Mouse (Mus musculus) limb, embryonic 14.5 days (tissue): Measurements from ENCODE around the gene Myo7a. TPM values are rescaled to one million over a fixed set of nuclear protein-coding genes. Genes with fewer than 3 reads are reported as not detected.

Source experiments
- ATAC-seq: fragments of 200-750 bp; cut with Nextera tagmentation; 2 replicates; pipeline ENCODE4 v1.8.0; 2017; ENCODE audit warnings: low read depth, moderate number of reproducible peaks, moderate TSS enrichment; ENCODE audit not compliant: low FRiP score
- DNase-seq: peaks from one replicate; pipeline ENCODE4 v3.0.0-alpha.2; 2015; ENCODE audit warnings: low spot score
- H3K27ac ChIP-seq: fragments of 300-500 bp; sonication (generic); replicated peaks from 2 replicates; pipeline ENCODE4 v1.5.1; 2014; ENCODE audit warnings: low read depth, mild to moderate bottlenecking, low read length, moderate library complexity, mixed read lengths
- H3K27me3 ChIP-seq: fragments of 300-500 bp; sonication (generic); 2 replicates; pipeline ENCODE4 v1.6.1; 2014; ENCODE audit warnings: low read length, mixed read lengths; ENCODE audit not compliant: control insufficient read depth, insufficient read depth
- H3K36me3 ChIP-seq: fragments of 300-500 bp; sonication (generic); 2 replicates; pipeline ENCODE4 v1.6.1; 2014; ENCODE audit warnings: mild to moderate bottlenecking, low read length, moderate library complexity, mixed read lengths; ENCODE audit not compliant: control insufficient read depth, insufficient read depth
- H3K4me1 ChIP-seq: fragments of 300-500 bp; sonication (generic); 2 replicates; pipeline ENCODE4 v1.6.1; 2014; ENCODE audit warnings: antibody characterized with exemption, low read length, mixed read lengths; ENCODE audit not compliant: control insufficient read depth, insufficient read depth
- H3K4me2 ChIP-seq: fragments of 300-500 bp; sonication (generic); replicated peaks from 2 replicates; pipeline ENCODE4 v1.6.1; 2014; ENCODE audit warnings: low read depth, mild to moderate bottlenecking, low read length, moderate library complexity; ENCODE audit not compliant: severe bottlenecking
- H3K4me3 ChIP-seq: fragments of 300-500 bp; sonication (generic); replicated peaks from 2 replicates; pipeline ENCODE4 v1.5.1; 2014; ENCODE audit warnings: low read length
- H3K9ac ChIP-seq: fragments of 300-500 bp; sonication (generic); 2 replicates; pipeline ENCODE4 v1.6.1; 2014; ENCODE audit warnings: mild to moderate bottlenecking, low read depth, low read length, moderate library complexity; ENCODE audit not compliant: severe bottlenecking
- H3K9me3 ChIP-seq: fragments of 300-500 bp; sonication (generic); 2 replicates; pipeline ENCODE4 v1.6.1; 2016; ENCODE audit warnings: low read length; ENCODE audit not compliant: control insufficient read depth
- POLR2A ChIP-seq: fragments of 200-500 bp; IDR thresholded peaks from 2 replicates; pipeline ENCODE4 v1.8.0; 2012; ENCODE audit warnings: inconsistent platforms, mild to moderate bottlenecking, moderate library complexity, borderline replicate concordance; ENCODE audit not compliant: insufficient read depth, insufficient read length; ENCODE audit errors: extremely low read depth
- WGBS: fragments of 180-500 bp; shearing (Covaris S2); extraction: QIAGEN DNeasy Blood & Tissue Kit; methylation state at CpG from one replicate; pipeline ENCODE4 v1.1.7; 2014; 5-methylcytosine and 5-hydroxymethylcytosine counted together
- polyA plus RNA-seq, 2 experiments: library from polyadenylated mRNA; depleted of rRNA in 1 of 2; stranded (reverse) in 1 of 2; unstranded in 1 of 2; fragments of >200 nt; fragmentation: Nextera tagmentation in 1 of 2; extraction: Ambion mirVana in 1 of 2; gene quantifications; 2 replicates each; pipeline versions ENCODE4 v1.2.1 to v1.2.3; 2012 to 2014

The Myo7a gene
- polyA plus RNA-seq, 2 experiments = 8.1 to 18.1 TPM

GRCm38 (mm10) chr7:98085314-98085713, 34.0 kb downstream of the Myo7a start:
- WGBS = 84% methylated on average over 7 of the region's 7 CpGs
- Histone ChIP-seq H3K27me3 (no peaks in the 10 kb centered on the region), H3K9me3 (no peaks in the 10 kb centered on the region), H3K4me3 (no peak overlapping the region), H3K27ac (no peak overlapping the region), H3K36me3 (no peaks in the 10 kb centered on the region), H3K9ac (no peak overlapping the region), H3K4me1 (peaks cover 11% of the 10 kb centered on the region), H3K4me2 (no peak overlapping the region)
- no peak for TF ChIP-seq POLR2A
- DNase-seq (no peak), ATAC-seq (no peak)

DNA sequence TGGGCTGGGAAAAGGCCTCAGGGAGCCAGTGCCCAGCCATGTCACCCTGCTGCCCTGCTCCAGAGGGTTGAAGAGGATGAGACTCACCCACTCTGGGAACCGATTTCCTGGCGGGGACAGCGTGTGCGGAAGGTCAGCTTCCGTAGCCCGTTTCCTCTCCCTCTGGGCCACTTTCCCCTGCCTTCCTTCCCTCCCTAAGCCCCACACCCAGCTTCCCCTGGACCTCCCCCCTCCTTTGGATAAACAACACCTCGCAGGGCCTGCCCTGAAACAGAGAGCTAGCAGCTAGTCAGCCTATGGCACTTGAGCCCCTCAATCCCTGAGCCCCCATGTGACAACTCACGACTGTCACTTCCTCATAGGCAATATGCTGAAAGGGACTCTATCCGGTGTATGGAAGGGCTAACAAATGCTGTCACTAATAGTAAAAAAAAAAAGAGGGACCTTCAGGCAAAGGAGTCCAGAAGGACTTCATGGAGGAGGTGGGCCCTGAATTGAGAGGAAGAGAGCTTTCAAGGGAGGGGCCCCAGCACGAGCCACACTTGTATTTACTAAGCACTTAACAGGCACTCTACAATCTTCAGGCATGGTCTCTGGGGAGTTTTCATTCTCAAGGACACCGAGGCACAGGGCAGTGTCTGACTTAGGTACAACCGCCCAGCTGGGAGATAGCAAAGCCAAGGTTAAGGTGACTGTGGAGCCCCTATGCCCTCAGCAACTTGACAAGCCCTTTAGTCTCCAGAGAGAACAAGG, 34.6 kb downstream of the Myo7a start:
- 0 out of 2 replicates have a peak overlapping the region, but pooled peaks have one; percentile 8 for H3K27ac ChIP-seq
- DNase-seq = no peak
- H3K9me3 ChIP-seq = no peaks in the 10 kb centered on the region

GRCm38 (mm10) chr7:98082376-98082775, 36.9 kb downstream of the Myo7a start:
- WGBS = 25% methylated on average over 5 of the region's 5 CpGs
- no peak for DNase-seq

More for the DNA sequence above, 34.6 kb downstream of the Myo7a start:
- peak overlapping the region; percentile 28; the same call in 1 of the 2 replicates for H3K9ac ChIP-seq
- no peak for ATAC-seq
- H3K4me1 ChIP-seq = peaks cover 11% of the 10 kb centered on the region
- WGBS = 51% methylated on average over 12 of the region's 12 CpGs
- H3K4me3 ChIP-seq = no peak overlapping the region
- no peaks in the 10 kb centered on the region for H3K36me3 ChIP-seq
- no peak overlapping the region for H3K4me2 ChIP-seq
- no peaks in the 10 kb centered on the region for H3K27me3 ChIP-seq
- no peak for TF ChIP-seq POLR2A

GRCm38 (mm10) chr7:98077453-98077852, 41.9 kb downstream of the Myo7a start:
- Histone ChIP-seq H3K9ac (no peak overlapping the region), H3K4me1 (no peaks in the 10 kb centered on the region), H3K36me3 (peaks cover 6% of the 10 kb centered on the region; the same call in 1 of the 2 replicates), H3K4me3 (no peak overlapping the region), H3K9me3 (no peaks in the 10 kb centered on the region), H3K4me2 (no peak overlapping the region), H3K27me3 (no peaks in the 10 kb centered on the region), H3K27ac (no peak overlapping the region)
- no peak for ATAC-seq
- TF ChIP-seq POLR2A = no peak
- WGBS = 90% methylated on average over 11 of the region's 11 CpGs
- no peak for DNase-seq

More at GRCm38 (mm10) chr7:98082376-98082775, 36.9 kb downstream of the Myo7a start:
- Histone ChIP-seq H3K4me3 (no peak overlapping the region), H3K9me3 (no peaks in the 10 kb centered on the region), H3K9ac (no peak overlapping the region), H3K4me1 (peaks cover 11% of the 10 kb centered on the region), H3K4me2 (no peak overlapping the region), H3K36me3 (peaks cover 2% of the 10 kb centered on the region; the same call in 1 of the 2 replicates), H3K27me3 (no peaks in the 10 kb centered on the region), H3K27ac (no peak overlapping the region)
- TF ChIP-seq POLR2A = no peak
- no peak for ATAC-seq

DNA sequence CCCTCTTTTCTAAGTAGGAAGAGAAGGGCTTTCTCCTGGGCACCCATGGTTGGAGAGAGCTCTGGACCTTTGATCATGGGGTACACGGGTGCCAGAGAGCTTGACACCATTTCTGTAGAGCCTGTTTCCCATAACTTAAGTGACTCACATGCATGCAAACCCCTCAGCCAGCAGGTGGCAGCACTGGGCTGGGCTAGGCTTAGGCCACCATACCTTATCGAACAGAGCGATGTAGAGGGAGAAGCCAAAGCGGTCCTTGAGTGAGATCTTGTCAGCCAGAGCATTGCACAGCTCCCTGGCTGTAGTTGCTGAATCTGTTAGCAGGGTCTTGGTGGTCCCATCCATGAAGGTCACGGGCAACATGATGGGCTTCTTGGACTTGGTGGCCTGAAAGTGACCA, 47.7 kb downstream of the Myo7a start:
- H3K27ac ChIP-seq = no peak overlapping the region
- H3K27me3 ChIP-seq = no peaks in the 10 kb centered on the region
- no peaks in the 10 kb centered on the region for H3K9me3 ChIP-seq
- ATAC-seq (peak; percentile 42; the same call in 1 of the 2 replicates), DNase-seq (peak; percentile 89)
- WGBS = 29% methylated on average over 5 of the region's 5 CpGs
- no peak overlapping the region for H3K9ac ChIP-seq
- no peaks in the 10 kb centered on the region for H3K4me1 ChIP-seq
- no peak overlapping the region for H3K4me3 ChIP-seq
- H3K4me2 ChIP-seq = no peak overlapping the region
- no peak for TF ChIP-seq POLR2A
- peaks cover 4% of the 10 kb centered on the region; the same call in 1 of the 2 replicates for H3K36me3 ChIP-seq
